Mouse (Mus musculus) limb, embryonic 11.5 days (tissue): ENCODE measurements around the gene Mup12. TPM values are rescaled to one million over a fixed set of nuclear protein-coding genes. Genes with fewer than 3 reads are reported as not detected.
"Not testable (repeated sequence)": the region's sequence is repeated elsewhere in the genome, so short reads cannot be mapped to it uniquely, and the experiment has no call there.

Source experiments
- ATAC-seq: fragments of 200-750 bp; cut with Nextera tagmentation; 2 replicates; pipeline ENCODE4 v1.8.0; 2017; ENCODE audit warnings: low read depth; ENCODE audit not compliant: insufficient number of reproducible peaks, low FRiP score, low TSS enrichment
- DNase-seq: peaks from one replicate; pipeline ENCODE4 v3.0.0-alpha.2; 2015; ENCODE audit warnings: low spot score
- H3K27ac ChIP-seq: fragments of 300-500 bp; sonication (generic); replicated peaks from 2 replicates; pipeline ENCODE4 v1.5.1; 2014; ENCODE audit warnings: low read depth, mild to moderate bottlenecking, low read length
- H3K27me3 ChIP-seq: fragments of 300-500 bp; sonication (generic); 2 replicates; pipeline ENCODE4 v1.6.1; 2014; ENCODE audit warnings: mild to moderate bottlenecking, low read length, mixed read lengths; ENCODE audit not compliant: control insufficient read depth, insufficient read depth
- H3K36me3 ChIP-seq: fragments of 300-500 bp; sonication (generic); 2 replicates; pipeline ENCODE4 v1.6.1; 2014; ENCODE audit warnings: mild to moderate bottlenecking, low read length, moderate library complexity, mixed read lengths; ENCODE audit not compliant: control insufficient read depth, insufficient read depth
- H3K4me1 ChIP-seq: fragments of 300-500 bp; sonication (generic); 2 replicates; pipeline ENCODE4 v1.6.1; 2014; ENCODE audit warnings: low read length, mixed read lengths; ENCODE audit not compliant: control insufficient read depth, insufficient read depth
- H3K4me2 ChIP-seq: fragments of 300-500 bp; sonication (generic); 2 replicates; pipeline ENCODE4 v1.6.1; 2014; ENCODE audit warnings: low read depth, mild to moderate bottlenecking, moderate library complexity; ENCODE audit not compliant: severe bottlenecking
- H3K4me3 ChIP-seq: fragments of 300-500 bp; sonication (generic); 2 replicates; pipeline ENCODE4 v1.5.1; 2014; ENCODE audit warnings: low read depth, low read length
- H3K9ac ChIP-seq: fragments of 300-500 bp; sonication (generic); 2 replicates; pipeline ENCODE4 v1.6.1; 2014; ENCODE audit warnings: mild to moderate bottlenecking, low read length
- H3K9me3 ChIP-seq: fragments of 300-500 bp; sonication (generic); 2 replicates; pipeline ENCODE4 v1.6.1; 2016; ENCODE audit warnings: low read length; ENCODE audit not compliant: control insufficient read depth
- WGBS: fragments of 180-500 bp; shearing (Covaris S2); extraction: QIAGEN DNeasy Blood & Tissue Kit; methylation state at CpG from one replicate; pipeline ENCODE4 v1.1.7; 2014; 5-methylcytosine and 5-hydroxymethylcytosine counted together
- polyA plus RNA-seq: library from polyadenylated mRNA; unstranded; fragments of >200 nt; fragmentation: Nextera tagmentation; extraction: Ambion mirVana; gene quantifications from 2 replicates; pipeline ENCODE4 v1.2.1, GENCODE M21; 2014

Mup12 gene
- polyA plus RNA-seq = not detected in 2 replicates

- H3K4me3 ChIP-seq, H3K36me3 ChIP-seq, ATAC-seq, H3K27ac ChIP-seq, DNase-seq, H3K9ac ChIP-seq, H3K4me1 ChIP-seq, H3K27me3 ChIP-seq, H3K4me2 ChIP-seq, H3K9me3 ChIP-seq: not testable (repeated sequence)
- 95% methylated on average over 3 of the region's 4 CpGs for WGBS
Observed at GRCm38 (mm10) chr4:60741226-60741625, at the start of gene Mup12. Gene Mup12, minus strand, starts transcription at chr4:60741326.

Other genes starting within 250 kb of the Mup12 start
- gene Mup1, start 239.4 kb downstream of the Mup12 start, polyA plus RNA-seq = 0.27 TPM in 1 of 2 replicates, not detected in the other
- 0.40 and 0.44 TPM in 2 replicates for gene Mup10, start 159.1 kb downstream of the Mup12 start, polyA plus RNA-seq
- not detected in 2 replicates for gene Mup11, start 78.9 kb downstream of the Mup12 start, polyA plus RNA-seq
- 0.40 and 0.79 TPM in 2 replicates for gene Mup22, start 80.1 kb upstream of the Mup12 start, polyA plus RNA-seq